Mouse (Mus musculus) liver, postnatal 0 days (tissue): Measurements from ENCODE around the gene Hps3.

Experiments used
- CTCF ChIP-seq: sonication (generic); IDR thresholded peaks from 2 replicates; pipeline ENCODE4 v1.5.1; 2016; ENCODE audit warnings: antibody characterized with exemption, low read depth
- EP300 ChIP-seq: IDR thresholded peaks from 2 replicates; pipeline ENCODE4 v1.6.1; 2016; ENCODE audit warnings: antibody characterized with exemption, low read depth, mild to moderate bottlenecking

GRCm38 (mm10) chr3:19978474-19978873 is 56.6 kb downstream of the Hps3 start:
- no peak for TF ChIP-seq CTCF
- peak; percentile 50 for TF ChIP-seq EP300
